Mouse (Mus musculus): ENCODE measurements around the gene Atp7a. TPM values are rescaled to one million over a fixed set of nuclear protein-coding genes. Genes with fewer than 3 reads are reported as not detected.
"Not testable (repeated sequence)": the region's sequence is repeated elsewhere in the genome, so short reads cannot be mapped to it uniquely, and the experiment has no call there.

Gene Atp7a
- total RNA-seq, 2 experiments from 2014 or later, result 7.7 to 8.1 TPM

- no peak for DNase-seq (ENCODE audit: extremely low spot score in 1 of 2, low spot score in 2 of 2)
- intact Hi-C loops (cut with DNase I), result no loop called here
Measured at GRCm38 (mm10) chrX:106045928-106046327, 18.9 kb downstream of the Atp7a start.

GRCm38 (mm10) chrX:106048191-106048590 lies 21.1 kb downstream of the Atp7a start:
- intact Hi-C loops (cut with DNase I), result no loop called here
- no peak for DNase-seq (ENCODE audit: extremely low spot score in 1 of 2, low spot score in 2 of 2)

- DNase-seq (ENCODE audit: extremely low spot score in 1 of 2, low spot score in 2 of 2); intact Hi-C loops (cut with DNase I): not testable (repeated sequence)
Measured at GRCm38 (mm10) chrX:106077858-106078257, 50.8 kb downstream of the Atp7a start.

GRCm38 (mm10) chrX:106080811-106081443 lies 53.9 kb downstream of the Atp7a start:
- intact Hi-C loops (cut with DNase I), result no loop called here
- peak in 1 of 2 experiments; percentile 13 for DNase-seq (ENCODE audit: extremely low spot score in 1 of 2, low spot score in 2 of 2)

GRCm38 (mm10) chrX:106082518-106082917 lies 55.4 kb downstream of the Atp7a start:
- DNase-seq (ENCODE audit: extremely low spot score in 1 of 2, low spot score in 2 of 2), result no peak
- intact Hi-C loops (cut with DNase I), result no loop called here

- no peak for DNase-seq (ENCODE audit: extremely low spot score in 1 of 2, low spot score in 2 of 2)
- intact Hi-C loops (cut with DNase I), result no loop called here
Measured at GRCm38 (mm10) chrX:106085132-106085531, 58.1 kb downstream of the Atp7a start.

- intact Hi-C loops (cut with DNase I), result no loop called here
- DNase-seq (ENCODE audit: extremely low spot score in 1 of 2, low spot score in 2 of 2), result no peak
Measured at GRCm38 (mm10) chrX:106085564-106085963, 58.5 kb downstream of the Atp7a start.

GRCm38 (mm10) chrX:106092939-106093338 lies 65.9 kb downstream of the Atp7a start:
- intact Hi-C loops (cut with DNase I), result loop anchor here (5.0 kb wide), 1 partner anchor 66 kb away; the partner anchor contains the start of gene Atp7a
- no peak for DNase-seq (ENCODE audit: extremely low spot score in 1 of 2, low spot score in 2 of 2)

- DNase-seq (ENCODE audit: extremely low spot score in 1 of 2, low spot score in 2 of 2), result peak; percentile 1 to 29
- intact Hi-C loops (cut with DNase I), result loop anchor here (5.0 kb wide), 1 partner anchor 78 kb away; the partner anchor contains the start of gene Atp7a
Measured at GRCm38 (mm10) chrX:106105464-106105863, 78.4 kb downstream of the Atp7a start.

GRCm38 (mm10) chrX:106113881-106114280 lies 86.8 kb downstream of the Atp7a start:
- intact Hi-C loops (cut with DNase I), result no loop called here
- no peak for DNase-seq (ENCODE audit: extremely low spot score in 1 of 2, low spot score in 2 of 2)

GRCm38 (mm10) chrX:106114674-106115073 lies 87.6 kb downstream of the Atp7a start:
- no peak for DNase-seq (ENCODE audit: extremely low spot score in 1 of 2, low spot score in 2 of 2)
- intact Hi-C loops (cut with DNase I), result no loop called here

- no peak for DNase-seq (ENCODE audit: extremely low spot score in 1 of 2, low spot score in 2 of 2)
- intact Hi-C loops (cut with DNase I), result no loop called here
Measured at GRCm38 (mm10) chrX:106122823-106123222, 95.7 kb downstream of the Atp7a start.

GRCm38 (mm10) chrX:106128283-106128682 lies 101.2 kb downstream of the Atp7a start:
- intact Hi-C loops (cut with DNase I), result no loop called here
- DNase-seq (ENCODE audit: extremely low spot score in 1 of 2, low spot score in 2 of 2), result no peak

GRCm38 (mm10) chrX:106129877-106130276 lies 102.8 kb downstream of the Atp7a start:
- no peak for DNase-seq (ENCODE audit: extremely low spot score in 1 of 2, low spot score in 2 of 2)
- intact Hi-C loops (cut with DNase I), result no loop called here

GRCm38 (mm10) chrX:106134916-106135315 lies 107.8 kb downstream of the Atp7a start:
- DNase-seq (ENCODE audit: extremely low spot score in 1 of 2, low spot score in 2 of 2), result no peak
- intact Hi-C loops (cut with DNase I), result no loop called here

GRCm38 (mm10) chrX:106135484-106135883 lies 108.4 kb downstream of the Atp7a start:
- intact Hi-C loops (cut with DNase I), result no loop called here
- DNase-seq (ENCODE audit: extremely low spot score in 1 of 2, low spot score in 2 of 2), result no peak

- no peak for DNase-seq (ENCODE audit: extremely low spot score in 1 of 2, low spot score in 2 of 2)
- intact Hi-C loops (cut with DNase I), result no loop called here
Measured at GRCm38 (mm10) chrX:106135916-106136575, 109.0 kb downstream of the Atp7a start.

GRCm38 (mm10) chrX:106139309-106140070 lies 112.4 kb downstream of the Atp7a start:
- no peak for DNase-seq (ENCODE audit: extremely low spot score in 1 of 2, low spot score in 2 of 2)
- intact Hi-C loops (cut with DNase I), result no loop called here

- no peak for DNase-seq (ENCODE audit: extremely low spot score in 1 of 2, low spot score in 2 of 2)
- intact Hi-C loops (cut with DNase I), result no loop called here
Measured at GRCm38 (mm10) chrX:106142936-106143335, 115.9 kb downstream of the Atp7a start, which contains the start of gene Tlr13. Tlr13 (plus strand) TSS chrX:106143204.

- intact Hi-C loops (cut with DNase I), result no loop called here
- no peak for DNase-seq (ENCODE audit: extremely low spot score in 1 of 2, low spot score in 2 of 2)
Measured at GRCm38 (mm10) chrX:106148185-106148584, 121.1 kb downstream of the Atp7a start.

All from left cerebral cortex, postnatal 10 days (tissue).